Mouse (Mus musculus) megakaryocyte, embryonic 14.5 days (primary cell): ENCODE data around the gene Ldlrad3. TPM values are rescaled to one million over a fixed set of nuclear protein-coding genes. Genes with fewer than 3 reads are reported as not detected.
A peak's percentile ranks its signal among the peaks of the same experiment; 100 is the strongest.

Source experiments
- H3K27me3 ChIP-seq: replicated peaks from 2 replicates; pipeline ENCODE3; 2012; ENCODE audit warnings: inconsistent platforms
- H3K36me3 ChIP-seq: replicated peaks from 2 replicates; pipeline ENCODE3; 2012; ENCODE audit warnings: low read length, inconsistent platforms, mixed read lengths
- H3K4me1 ChIP-seq: 2 replicates; pipeline ENCODE4 v1.6.1; 2012; ENCODE audit warnings: inconsistent platforms
- H3K4me3 ChIP-seq: replicated peaks from 2 replicates; pipeline ENCODE3; 2012; ENCODE audit warnings: moderate library complexity, mild to moderate bottlenecking, inconsistent platforms
- H3K9me3 ChIP-seq: 2 replicates; pipeline ENCODE4 v1.6.1; 2012; ENCODE audit warnings: inconsistent platforms
- FLI1 ChIP-seq: IDR thresholded peaks from 2 replicates; pipeline ENCODE4 v1.6.1; 2012; ENCODE audit warnings: low read length, inconsistent platforms, mixed read lengths
- GATA1 ChIP-seq: IDR thresholded peaks from 3 replicates; pipeline ENCODE4 v1.6.1; 2012; ENCODE audit warnings: mixed read lengths, low read length, inconsistent platforms, borderline replicate concordance
- polyA plus RNA-seq: library from polyadenylated mRNA; stranded (reverse); fragments of >175 nt; gene quantifications from 2 replicates; pipeline ENCODE4 v1.2.3, GENCODE M21; 2012; ENCODE audit warnings: low replicate concordance; ENCODE audit not compliant: insufficient read depth

Ldlrad3 gene
- polyA plus RNA-seq, 1 experiment, result 0.22 TPM

GRCm38 (mm10) chr2:102087787-102088186, 98.4 kb downstream of the Ldlrad3 start:
- Histone ChIP-seq H3K36me3 (no peaks in the 10 kb centered on the region), H3K4me3 (no peak overlapping the region), H3K9me3 (peaks cover 35% of the 10 kb centered on the region), H3K27me3 (peaks cover 16% of the 10 kb centered on the region), H3K4me1 (no peaks in the 10 kb centered on the region)
- TF ChIP-seq FLI1, result no peak
- no peak for TF ChIP-seq GATA1

- no peak for TF ChIP-seq GATA1
- TF ChIP-seq FLI1, result no peak
- no peaks in the 10 kb centered on the region for H3K4me1 ChIP-seq
- H3K4me3 ChIP-seq, result no peak overlapping the region
- H3K27me3 ChIP-seq, result peaks cover 16% of the 10 kb centered on the region
- H3K9me3 ChIP-seq, result peaks cover 39% of the 10 kb centered on the region
- no peaks in the 10 kb centered on the region for H3K36me3 ChIP-seq
Observed at GRCm38 (mm10) chr2:102086583-102086982, 99.6 kb downstream of the Ldlrad3 start.

GRCm38 (mm10) chr2:102082782-102083181, 103.4 kb downstream of the Ldlrad3 start:
- Histone ChIP-seq H3K4me3 (no peak overlapping the region), H3K9me3 (peaks cover 34% of the 10 kb centered on the region), H3K36me3 (no peaks in the 10 kb centered on the region), H3K27me3 (peaks cover 4% of the 10 kb centered on the region), H3K4me1 (no peaks in the 10 kb centered on the region)
- TF ChIP-seq GATA1, result no peak
- TF ChIP-seq FLI1, result no peak

- peaks cover 11% of the 10 kb centered on the region for H3K9me3 ChIP-seq
- TF ChIP-seq FLI1 (no peak), GATA1 (no peak)
- no peak overlapping the region for H3K4me3 ChIP-seq
- H3K27me3 ChIP-seq, result peaks cover 17% of the 10 kb centered on the region
- H3K36me3 ChIP-seq, result no peaks in the 10 kb centered on the region
- no peaks in the 10 kb centered on the region; the same call in 1 of the 2 replicates for H3K4me1 ChIP-seq
Observed at GRCm38 (mm10) chr2:102077554-102077953, 108.6 kb downstream of the Ldlrad3 start.

GRCm38 (mm10) chr2:102076237-102076636, 109.9 kb downstream of the Ldlrad3 start:
- no peaks in the 10 kb centered on the region; the same call in 1 of the 2 replicates for H3K4me1 ChIP-seq

GRCm38 (mm10) chr2:102073266-102074037, 112.7 kb downstream of the Ldlrad3 start:
- peaks cover 17% of the 10 kb centered on the region for H3K27me3 ChIP-seq
- 0 out of 2 replicates have a peak, but pooled peaks cover 4% of the 10 kb centered on the region for H3K9me3 ChIP-seq
- no peak for TF ChIP-seq FLI1
- no peak for TF ChIP-seq GATA1
- no peaks in the 10 kb centered on the region for H3K36me3 ChIP-seq
- no peak overlapping the region for H3K4me3 ChIP-seq
- no peaks in the 10 kb centered on the region; the same call in 1 of the 2 replicates for H3K4me1 ChIP-seq

More at GRCm38 (mm10) chr2:102076237-102076636, 109.9 kb downstream of the Ldlrad3 start:
- no peaks in the 10 kb centered on the region for H3K36me3 ChIP-seq
- H3K27me3 ChIP-seq, result peaks cover 17% of the 10 kb centered on the region
- no peak overlapping the region for H3K4me3 ChIP-seq
- TF ChIP-seq GATA1 (no peak), FLI1 (no peak)
- peaks cover 7% of the 10 kb centered on the region for H3K9me3 ChIP-seq

- Histone ChIP-seq H3K27me3 (peaks cover 18% of the 10 kb centered on the region), H3K4me1 (no peaks in the 10 kb centered on the region; the same call in 1 of the 2 replicates), H3K9me3 (0 out of 2 replicates have a peak, but pooled peaks cover 4% of the 10 kb centered on the region), H3K36me3 (no peaks in the 10 kb centered on the region), H3K4me3 (no peak overlapping the region)
- TF ChIP-seq FLI1 (no peak), GATA1 (no peak)
Observed at GRCm38 (mm10) chr2:102072859-102073258, 113.3 kb downstream of the Ldlrad3 start.

- Histone ChIP-seq H3K9me3 (0 out of 2 replicates have a peak, but pooled peaks cover 4% of the 10 kb centered on the region), H3K36me3 (no peaks in the 10 kb centered on the region), H3K4me3 (no peak overlapping the region), H3K4me1 (no peaks in the 10 kb centered on the region; the same call in 1 of the 2 replicates), H3K27me3 (peaks cover 15% of the 10 kb centered on the region)
- TF ChIP-seq FLI1, result no peak
- no peak for TF ChIP-seq GATA1
Observed at GRCm38 (mm10) chr2:102071022-102071717, 115.0 kb downstream of the Ldlrad3 start.

- H3K9me3 ChIP-seq, result no peaks in the 10 kb centered on the region
- no peaks in the 10 kb centered on the region for H3K36me3 ChIP-seq
- H3K27me3 ChIP-seq, result peaks cover 11% of the 10 kb centered on the region
- H3K4me1 ChIP-seq, result no peaks in the 10 kb centered on the region
- no peak for TF ChIP-seq FLI1
- peak overlapping the region; percentile 16 for H3K4me3 ChIP-seq
Observed at GRCm38 (mm10) chr2:102064826-102065441, 121.3 kb downstream of the Ldlrad3 start.

GRCm38 (mm10) chr2:102063906-102064505, 122.2 kb downstream of the Ldlrad3 start:
- Histone ChIP-seq H3K4me3 (no peak overlapping the region), H3K27me3 (peaks cover 11% of the 10 kb centered on the region), H3K36me3 (no peaks in the 10 kb centered on the region), H3K9me3 (no peaks in the 10 kb centered on the region), H3K4me1 (peaks cover 6% of the 10 kb centered on the region)
- TF ChIP-seq GATA1 (no peak), FLI1 (no peak)
